Mouse (Mus musculus): Measurements from ENCODE around the gene Olfr418. TPM values are rescaled to one million over a fixed set of nuclear protein-coding genes. Genes with fewer than 3 reads are reported as not detected.

Gene Olfr418
- not detected in 2 replicates for polyA plus RNA-seq (2015; fragmentation: Nextera tagmentation; extraction: Ambion mirVana)

GRCm38 (mm10) chr1:173265701-173266100, at the start of gene Olfr418:
Olfr418 (plus strand) TSS chr1:173266001.

GRCm38 (mm10) chr1:173227081-173227480, 38.7 kb upstream of the Olfr418 start, which contains the start of gene Fcer1a:
Fcer1a (minus strand) TSS chr1:173227214.

GRCm38 (mm10) chr1:173277677-173278076, 11.9 kb downstream of the Olfr418 start, which contains the start of gene Mptx2:
Mptx2 (minus strand) TSS chr1:173277777.

Other genes starting within 250 kb of the Olfr418 start
- not detected in 2 replicates for gene Olfr1408, start 128.6 kb upstream of the Olfr418 start, polyA plus RNA-seq (2015; fragmentation: Nextera tagmentation; extraction: Ambion mirVana)
- not detected in 2 replicates for gene Olfr1406, start 75.4 kb upstream of the Olfr418 start, polyA plus RNA-seq (2015; fragmentation: Nextera tagmentation; extraction: Ambion mirVana)
- gene Olfr218, start 68.2 kb upstream of the Olfr418 start, polyA plus RNA-seq (2015; fragmentation: Nextera tagmentation; extraction: Ambion mirVana), result not detected in 2 replicates
- gene Olfr1404, start 53.6 kb upstream of the Olfr418 start, polyA plus RNA-seq (2015; fragmentation: Nextera tagmentation; extraction: Ambion mirVana), result not detected in 2 replicates
- gene Fcer1a, start 38.8 kb upstream of the Olfr418 start, polyA plus RNA-seq (2015; fragmentation: Nextera tagmentation; extraction: Ambion mirVana), result not detected in 2 replicates
- 0.19 TPM in 1 of 2 replicates, not detected in the other for gene Mptx2, start 11.8 kb downstream of the Olfr418 start, polyA plus RNA-seq (2015; fragmentation: Nextera tagmentation; extraction: Ambion mirVana)
- 25.0 and 29.3 TPM in 2 replicates for gene Ackr1, start 67.7 kb downstream of the Olfr418 start, polyA plus RNA-seq (2015; fragmentation: Nextera tagmentation; extraction: Ambion mirVana)
- gene Aim2, start 84.9 kb downstream of the Olfr418 start, polyA plus RNA-seq (2015; fragmentation: Nextera tagmentation; extraction: Ambion mirVana), result 1.4 and 2.2 TPM in 2 replicates
- gene Cadm3, start 101.7 kb downstream of the Olfr418 start, polyA plus RNA-seq (2015; fragmentation: Nextera tagmentation; extraction: Ambion mirVana), result 61.7 and 66.2 TPM in 2 replicates
- gene Ifi206, start 225.0 kb downstream of the Olfr418 start, polyA plus RNA-seq (2015; fragmentation: Nextera tagmentation; extraction: Ambion mirVana), result 0.15 TPM in 1 of 2 replicates, not detected in the other

Data from neural tube, postnatal 0 days (tissue).